In genomic region chr10:42864696-42865095, GRCm38 (mm10) we compare ENCODE assay signal across 8 mouse cellular contexts. TPM values are rescaled to one million over a fixed set of nuclear protein-coding genes. Genes with fewer than 3 reads are reported as not detected.
DNase-seq lines count a peak whose midpoint lies in the region; ATAC-seq lines count a peak whose summit lies in the region.

No protein-coding gene starts in this region.

- H3K27ac ChIP-seq in forebrain, embryonic 10.5 days: 0 out of 2 replicates have a peak overlapping the region, but pooled peaks have one; percentile 11
- no peak overlapping the region for H3K27ac ChIP-seq in forebrain, embryonic 16.5 days (ENCODE audit: low read length)
- H3K27ac ChIP-seq in hindbrain, embryonic 14.5 days: peak overlapping the region; percentile 43; the same call in 1 of the 2 replicates
- H3K27ac ChIP-seq in stomach, embryonic 15.5 days: peak overlapping the region; percentile 26; the same call in 1 of the 2 replicates

- H3K4me1 ChIP-seq in forebrain, embryonic 10.5 days: peaks cover 48% of the 10 kb centered on the region
- H3K4me1 ChIP-seq in forebrain, embryonic 16.5 days (replicated peaks; ENCODE audit: control insufficient read depth, insufficient read depth, low read length): peaks cover 36% of the 10 kb centered on the region
- H3K4me1 ChIP-seq in hindbrain, embryonic 14.5 days (replicated peaks; ENCODE audit: control insufficient read depth, insufficient read depth, low read length): peaks cover 22% of the 10 kb centered on the region
- 0 out of 2 replicates have a peak, but pooled peaks cover 6% of the 10 kb centered on the region for H3K4me1 ChIP-seq in stomach, embryonic 15.5 days

- peaks cover 78% of the 10 kb centered on the region for H3K27me3 ChIP-seq in forebrain, embryonic 10.5 days (ENCODE audit: poor library complexity, severe bottlenecking)
- peaks cover 6% of the 10 kb centered on the region for H3K27me3 ChIP-seq in forebrain, embryonic 16.5 days (replicated peaks; ENCODE audit: control insufficient read depth, insufficient read depth, low read length)
- H3K27me3 ChIP-seq in hindbrain, embryonic 14.5 days (ENCODE audit: control insufficient read depth, insufficient read depth, low read length): no peaks in the 10 kb centered on the region
- H3K27me3 ChIP-seq in stomach, embryonic 15.5 days (replicated peaks): no peaks in the 10 kb centered on the region

- ATAC-seq in forebrain, embryonic 16.5 days: no peak
- no peak for ATAC-seq in hindbrain, embryonic 14.5 days (ENCODE audit: low FRiP score)
- no peak for ATAC-seq in stomach, embryonic 15.5 days (ENCODE audit: insufficient read depth, low FRiP score, low read depth)

- intact Hi-C loops in left cerebral cortex, postnatal 10 days (cut with DNase I): no loop called here

- no peaks in the 10 kb centered on the region for H3K36me3 ChIP-seq in forebrain, embryonic 10.5 days (replicated peaks)
- no peaks in the 10 kb centered on the region for H3K36me3 ChIP-seq in forebrain, embryonic 16.5 days (ENCODE audit: control insufficient read depth, insufficient read depth)
- H3K36me3 ChIP-seq in hindbrain, embryonic 14.5 days (replicated peaks; ENCODE audit: control insufficient read depth, insufficient read depth): no peaks in the 10 kb centered on the region
- no peaks in the 10 kb centered on the region for H3K36me3 ChIP-seq in stomach, embryonic 15.5 days

- no peak for DNase-seq in forebrain, embryonic 10.5 days (ENCODE audit: extremely low spot score, low spot score)
- peak; percentile 40 for DNase-seq in testis, postnatal 10 days (ENCODE audit: low spot score)
- no peak for DNase-seq in testis, postnatal 14 days (ENCODE audit: low spot score)
- DNase-seq in hindbrain, embryonic 14.5 days (ENCODE audit: low spot score): no peak
- no peak for DNase-seq in lung, postnatal 10 days
- no peak for DNase-seq in left cerebral cortex, postnatal 10 days (ENCODE audit: extremely low spot score in 1 of 2, low spot score in 2 of 2)

- no peak overlapping the region for H3K4me2 ChIP-seq in forebrain, embryonic 16.5 days (ENCODE audit: low read length)
- H3K4me2 ChIP-seq in hindbrain, embryonic 14.5 days (replicated peaks): peak overlapping the region; percentile 51
- peak overlapping the region; percentile 59 for H3K4me2 ChIP-seq in stomach, embryonic 15.5 days

- 57% methylated on average over 5 of the region's 5 CpGs for WGBS in forebrain, embryonic 10.5 days
- 24% methylated on average over 5 of the region's 5 CpGs for WGBS in forebrain, embryonic 16.5 days
- WGBS in hindbrain, embryonic 14.5 days: 52% methylated on average over 5 of the region's 5 CpGs
- WGBS in stomach, embryonic 15.5 days: 45% methylated on average over 5 of the region's 5 CpGs

- no peaks in the 10 kb centered on the region for H3K9me3 ChIP-seq in forebrain, embryonic 10.5 days
- no peaks in the 10 kb centered on the region for H3K9me3 ChIP-seq in forebrain, embryonic 16.5 days (ENCODE audit: control insufficient read depth, low read length)
- H3K9me3 ChIP-seq in hindbrain, embryonic 14.5 days (ENCODE audit: control insufficient read depth, low read length): no peaks in the 10 kb centered on the region
- no peaks in the 10 kb centered on the region for H3K9me3 ChIP-seq in stomach, embryonic 15.5 days

- no peak overlapping the region for H3K4me3 ChIP-seq in forebrain, embryonic 10.5 days
- H3K4me3 ChIP-seq in forebrain, embryonic 16.5 days (replicated peaks; ENCODE audit: low read length): no peak overlapping the region
- no peak overlapping the region for H3K4me3 ChIP-seq in hindbrain, embryonic 14.5 days (replicated peaks; ENCODE audit: low read length)
- H3K4me3 ChIP-seq in stomach, embryonic 15.5 days (replicated peaks): no peak overlapping the region

- H3K9ac ChIP-seq in forebrain, embryonic 16.5 days (replicated peaks; ENCODE audit: low read depth, low read length): no peak overlapping the region
- H3K9ac ChIP-seq in hindbrain, embryonic 14.5 days: no peak overlapping the region
- no peak overlapping the region for H3K9ac ChIP-seq in stomach, embryonic 15.5 days

RNA-seq across cellular contexts. Expression of gene Scml4, which starts 4.5 kb away (rescaled TPM):
- 0.19 and 0.36 TPM in 2 replicates for polyA plus RNA-seq in forebrain, embryonic 10.5 days (2016; fragmentation: Nextera tagmentation; extraction: Ambion mirVana)
- 9.5 and 10.4 TPM in 2 replicates for polyA plus RNA-seq in forebrain, embryonic 16.5 days (2015; fragmentation: Nextera tagmentation; extraction: Ambion mirVana)
- 9.3 and 13.3 TPM in 2 replicates for polyA plus RNA-seq in hindbrain, embryonic 14.5 days (2014; fragmentation: Nextera tagmentation; extraction: Ambion mirVana)
- polyA plus RNA-seq in stomach, embryonic 15.5 days (2015; fragmentation: Nextera tagmentation; extraction: Ambion mirVana): 11.6 and 15.6 TPM in 2 replicates
- total RNA-seq in left cerebral cortex, postnatal 10 days (2021): 1 to 10 TPM; 7.7 to 8.4 TPM
